Mouse (Mus musculus): ENCODE measurements at regions not wholly inside any gene's neighbourhood (a gene's known extent, or its start where the extent isn't known, plus 50 kb on each side); places are given as distances from the start of the nearest gene placed in this dataset.

DNA sequence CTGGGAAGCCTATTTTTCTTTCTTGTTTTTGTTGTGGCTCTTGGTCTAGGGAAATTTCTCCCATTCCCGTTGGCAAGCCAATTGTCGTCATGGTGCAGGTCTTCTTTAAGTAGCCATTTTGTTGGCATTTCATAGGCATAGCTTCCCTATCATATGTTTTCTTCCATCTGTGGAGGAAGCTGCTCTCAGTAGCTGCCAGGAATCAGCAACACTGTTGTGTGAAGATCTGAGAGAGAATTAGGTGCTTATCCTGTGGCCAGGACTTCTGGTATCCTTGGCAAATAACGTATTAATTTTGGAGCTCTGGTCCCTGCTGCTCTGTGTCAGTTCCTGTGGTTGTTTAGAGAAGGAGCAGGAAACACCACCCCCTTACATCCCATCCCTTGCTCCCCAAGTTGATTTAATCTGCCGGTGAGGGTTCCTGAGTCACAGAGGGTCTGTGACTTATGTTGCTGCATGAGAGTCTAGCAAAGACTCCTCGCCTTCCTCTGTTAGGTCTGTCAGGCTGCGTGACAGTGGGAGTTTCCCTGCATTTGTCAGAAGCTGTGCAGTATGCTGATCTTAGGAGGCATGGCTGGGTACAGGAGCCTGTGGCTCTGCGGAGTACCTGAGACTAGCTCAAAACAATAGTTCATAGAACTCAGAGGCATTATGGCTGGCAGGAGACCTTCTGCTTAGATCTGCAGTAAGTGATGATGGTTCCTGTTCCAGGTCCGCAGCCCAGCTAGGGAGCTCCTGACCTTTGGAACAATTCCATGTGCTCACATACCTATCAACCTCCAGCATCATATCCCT, 93.4 kb downstream of the Fam173b start:
- TF ChIP-seq CTCF (IDR thresholded peaks at IDR 0.05; ENCODE audit: extremely low read depth, insufficient read depth, insufficient read length, insufficient replicate concordance) (no peak), POLR2A (IDR thresholded peaks at IDR 0.05; ENCODE audit: low read depth, low read length) (no peak)
